Mouse (Mus musculus) macrophage (primary cell): ENCODE results near the gene Adam8. TPM values are rescaled to one million over a fixed set of nuclear protein-coding genes. Genes with fewer than 3 reads are reported as not detected.

Source experiments
- H3K27ac ChIP-seq: fragments of 350-480 bp; formaldehyde crosslinking; 2 replicates; pipeline ENCODE4 v1.9.0; 2021
- H3K36me3 ChIP-seq: fragments of 350-480 bp; formaldehyde crosslinking; 2 replicates; pipeline ENCODE4 v1.9.0; 2021; ENCODE audit errors: inconsistent target
- H3K4me3 ChIP-seq: fragments of 350-480 bp; formaldehyde crosslinking; 2 replicates; pipeline ENCODE4 v1.9.0; 2021; ENCODE audit errors: inconsistent target
- H3K79me2 ChIP-seq: fragments of 350-480 bp; formaldehyde crosslinking; 2 replicates; pipeline ENCODE4 v1.9.0; 2021; ENCODE audit errors: inconsistent target
- WGBS: methylation state at CpG from one replicate; pipeline ENCODE4 v1.1.7; 2026; ENCODE audit warnings: inconsistent platforms; ENCODE audit not compliant: missing documents; 5-methylcytosine and 5-hydroxymethylcytosine counted together
- polyA plus RNA-seq: library from polyadenylated mRNA; stranded (reverse); fragments of 250-400 nt; gene quantifications from 3 replicates; pipeline ENCODE4 v1.2.4, GENCODE M21; 2018; ENCODE audit warnings: inconsistent platforms

Adam8 gene
- polyA plus RNA-seq, 1 experiment from 2014 or later, result 407 TPM

DNA sequence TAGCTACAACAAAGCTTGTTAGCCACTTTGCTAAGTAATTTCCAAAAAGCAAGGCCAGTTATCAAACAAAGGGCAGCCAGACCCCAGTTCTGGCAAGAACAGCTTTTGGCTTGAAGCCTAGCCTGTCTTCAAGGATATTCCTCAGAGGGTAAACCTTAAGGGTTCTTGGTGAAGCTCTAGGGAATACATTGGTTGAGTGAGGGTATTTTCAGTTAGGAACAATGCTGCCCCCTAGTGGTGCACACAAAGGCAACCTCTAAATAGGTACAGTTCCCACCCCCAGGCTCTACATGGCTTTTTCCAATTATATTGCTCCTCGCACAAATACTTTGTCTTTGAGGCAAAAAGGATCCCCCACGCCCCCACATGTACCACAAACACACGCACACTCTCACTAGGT lies 2.3 kb upstream of the Adam8 start:
- 26% methylated on average over 3 of the region's 3 CpGs for WGBS

DNA sequence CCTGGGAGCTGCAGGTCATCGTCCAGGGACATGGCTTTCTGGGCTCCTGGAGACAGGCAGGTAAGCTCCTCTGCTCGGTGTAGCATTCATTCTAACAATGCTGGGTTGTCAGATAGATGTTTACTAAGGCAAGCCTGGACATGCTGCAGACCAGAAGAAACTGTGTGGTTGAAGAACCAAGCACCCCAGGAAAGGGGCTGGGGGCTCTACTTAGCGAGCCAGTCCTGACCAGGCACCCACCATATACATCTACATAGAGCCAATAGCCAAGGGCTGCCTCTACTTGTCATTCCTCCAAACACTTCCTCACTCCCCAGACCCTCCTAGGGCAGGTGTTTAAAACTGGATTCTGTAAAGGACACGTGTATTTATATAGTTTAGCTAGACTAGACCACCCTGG lies 1.8 kb upstream of the Adam8 start:
- peaks cover 32% of the 10 kb centered on the region; the same call in 1 of the 2 replicates for H3K36me3 ChIP-seq
- 80% methylated on average over 4 of the region's 4 CpGs for WGBS
- H3K79me2 ChIP-seq, result peaks cover 45% of the 10 kb centered on the region
- no peak overlapping the region for H3K27ac ChIP-seq
- no peak overlapping the region for H3K4me3 ChIP-seq

More for the DNA sequence above, 2.3 kb upstream of the Adam8 start:
- Histone ChIP-seq H3K27ac (no peak overlapping the region), H3K36me3 (peaks cover 35% of the 10 kb centered on the region; the same call in 1 of the 2 replicates), H3K79me2 (peaks cover 40% of the 10 kb centered on the region), H3K4me3 (no peak overlapping the region)

DNA sequence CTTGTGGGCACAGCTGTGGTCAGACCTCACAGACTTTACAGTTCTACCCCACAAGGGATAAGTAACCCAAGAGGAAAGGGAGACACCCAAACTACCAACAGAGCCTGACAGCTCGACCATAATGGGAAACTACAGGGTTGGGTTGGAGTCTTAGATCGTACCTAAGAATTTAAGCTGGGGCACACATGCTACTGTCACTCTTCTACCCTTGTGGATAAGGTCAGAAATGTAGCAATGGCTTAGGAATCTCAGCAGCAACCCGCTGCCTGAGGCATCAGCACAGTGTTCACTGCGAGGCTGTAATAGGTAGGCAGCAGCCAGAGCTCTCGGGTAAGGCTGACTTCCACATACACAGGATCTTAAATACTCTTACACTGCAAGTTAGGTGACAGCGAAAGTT lies 1.2 kb upstream of the Adam8 start:
- peak overlapping the region; percentile 99 for H3K27ac ChIP-seq
- peaks cover 51% of the 10 kb centered on the region for H3K79me2 ChIP-seq
- peaks cover 32% of the 10 kb centered on the region; the same call in 1 of the 2 replicates for H3K36me3 ChIP-seq
- no peak overlapping the region for H3K4me3 ChIP-seq
- WGBS, result 87% methylated on average over 6 of the region's 6 CpGs

DNA sequence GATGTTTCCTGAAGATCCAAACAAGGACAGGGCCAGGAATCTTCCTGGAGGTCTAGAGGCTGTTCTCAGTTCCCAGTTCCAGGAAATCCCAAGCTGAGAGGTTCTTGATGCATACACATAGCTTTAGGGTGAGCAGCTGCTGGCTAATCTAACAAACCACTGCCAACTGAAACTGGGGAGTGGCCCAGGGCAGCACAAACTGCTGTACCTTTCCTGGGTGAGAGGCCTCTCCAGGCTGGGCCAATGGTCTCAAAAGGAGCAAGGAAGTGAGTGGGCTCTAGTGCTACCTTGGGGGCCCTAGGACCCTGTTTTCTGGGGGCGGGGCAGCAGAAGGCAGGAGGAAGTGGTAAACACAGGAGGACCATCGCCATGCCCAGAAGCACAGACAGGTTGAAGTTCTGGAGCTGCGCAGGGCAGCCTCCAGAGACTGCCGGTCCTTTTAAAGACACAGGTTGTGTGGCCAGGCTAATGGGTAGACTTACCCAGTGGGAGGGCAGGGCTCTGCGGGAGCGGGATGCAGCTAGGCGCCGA lies 1.4 kb downstream of the Adam8 start:
- Histone ChIP-seq H3K79me2 (peaks cover 77% of the 10 kb centered on the region), H3K27ac (peak overlapping the region; percentile 99), H3K4me3 (peak overlapping the region; percentile 86), H3K36me3 (peaks cover 41% of the 10 kb centered on the region)
- WGBS, result 42% methylated on average over 5 of the region's 8 CpGs

DNA sequence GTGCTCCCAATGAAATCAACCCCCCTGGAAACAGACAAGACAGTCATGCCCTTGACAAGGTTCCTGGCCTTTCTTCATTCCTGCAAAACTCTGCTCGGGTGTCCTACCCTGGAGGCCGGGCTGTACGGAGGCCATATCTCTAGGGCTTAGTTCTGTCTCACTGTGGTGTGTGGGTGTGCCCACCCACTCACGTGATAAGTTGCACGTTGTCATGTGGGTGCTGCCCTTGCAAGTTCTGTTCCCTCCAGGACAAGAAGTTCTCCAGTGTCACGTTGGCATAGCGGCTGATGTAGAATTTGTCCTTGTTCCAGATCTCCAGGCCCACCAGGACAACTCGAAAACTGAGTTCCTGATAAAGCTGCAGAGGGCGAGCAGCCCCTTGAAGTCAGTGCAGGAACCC lies 4.1 kb downstream of the Adam8 start:
- 82% methylated on average over 9 of the region's 9 CpGs for WGBS
- H3K36me3 ChIP-seq, result peaks cover 59% of the 10 kb centered on the region
- peaks cover 88% of the 10 kb centered on the region for H3K79me2 ChIP-seq

DNA sequence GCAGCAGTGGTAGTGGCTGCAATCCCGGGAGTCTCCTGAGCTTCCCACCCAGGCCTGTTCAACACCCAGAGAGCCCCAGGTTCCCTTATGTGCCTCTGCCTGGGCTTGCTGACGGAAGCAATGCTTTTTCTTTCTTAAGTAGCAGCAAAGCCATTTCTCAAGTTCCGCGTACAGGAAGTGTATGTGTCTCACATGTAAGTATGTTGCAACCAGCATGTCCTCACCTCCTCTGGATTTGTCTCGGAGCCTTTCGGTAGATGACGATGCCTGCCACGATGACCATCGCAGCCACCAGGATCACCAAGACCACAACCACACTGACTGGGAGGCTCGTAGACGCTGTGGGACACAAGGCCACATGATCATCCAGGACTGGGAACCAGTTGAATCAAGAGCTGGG lies 7.9 kb downstream of the Adam8 start:
- Histone ChIP-seq H3K27ac (peak overlapping the region; percentile 99), H3K4me3 (no peak overlapping the region), H3K79me2 (peaks cover 67% of the 10 kb centered on the region), H3K36me3 (peaks cover 69% of the 10 kb centered on the region)
- 8% methylated on average over 11 of the region's 11 CpGs for WGBS

More for the DNA sequence above, 4.1 kb downstream of the Adam8 start:
- Histone ChIP-seq H3K4me3 (no peak overlapping the region), H3K27ac (peak overlapping the region; percentile 99)

DNA sequence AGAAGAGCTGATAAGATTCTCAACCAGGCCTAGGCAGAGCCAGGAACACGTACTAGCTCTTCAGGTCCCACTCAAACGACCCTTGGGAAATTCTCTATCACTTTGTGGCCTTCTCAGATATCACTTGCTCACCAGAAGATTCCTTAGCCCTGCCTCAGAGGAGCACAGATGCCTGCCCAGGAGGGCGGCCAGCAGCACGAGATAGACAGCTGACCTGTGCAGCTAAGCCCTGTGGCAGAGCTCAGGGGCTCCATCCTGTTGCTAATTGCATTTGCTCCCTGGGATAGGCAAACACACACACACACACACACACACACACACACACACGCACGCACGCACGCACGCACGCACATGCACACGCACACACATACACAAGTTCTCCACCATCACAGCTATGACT lies 10.3 kb downstream of the Adam8 start:
- H3K4me3 ChIP-seq, result no peak overlapping the region
- H3K27ac ChIP-seq, result peak overlapping the region; percentile 99
- H3K79me2 ChIP-seq, result peaks cover 43% of the 10 kb centered on the region
- 82% methylated on average over 4 of the region's 11 CpGs for WGBS
- peaks cover 46% of the 10 kb centered on the region for H3K36me3 ChIP-seq

DNA sequence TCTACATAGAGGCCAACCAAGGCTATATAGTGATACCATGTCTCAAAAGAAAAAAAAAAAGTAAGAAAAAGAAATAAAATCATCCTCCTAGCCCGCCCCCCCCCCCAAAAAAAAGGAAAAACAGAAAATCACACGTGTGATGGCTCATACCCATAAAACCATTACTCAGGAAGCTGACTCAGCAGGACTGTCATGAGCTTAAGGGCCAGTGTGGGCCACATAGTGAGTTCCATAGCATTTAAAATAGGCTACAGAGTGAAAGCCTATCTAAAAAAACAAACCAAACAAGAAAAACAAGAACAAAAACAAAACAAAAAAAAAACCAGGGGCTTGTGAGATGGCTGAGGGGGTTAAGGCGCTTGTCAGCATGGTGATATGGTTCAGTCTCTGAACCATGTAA lies 11.6 kb downstream of the Adam8 start:
- Histone ChIP-seq H3K27ac (peak overlapping the region; percentile 99), H3K79me2 (peaks cover 30% of the 10 kb centered on the region), H3K36me3 (peaks cover 33% of the 10 kb centered on the region), H3K4me3 (no peak overlapping the region)
- 24% methylated on average over 3 of the region's 3 CpGs for WGBS

DNA sequence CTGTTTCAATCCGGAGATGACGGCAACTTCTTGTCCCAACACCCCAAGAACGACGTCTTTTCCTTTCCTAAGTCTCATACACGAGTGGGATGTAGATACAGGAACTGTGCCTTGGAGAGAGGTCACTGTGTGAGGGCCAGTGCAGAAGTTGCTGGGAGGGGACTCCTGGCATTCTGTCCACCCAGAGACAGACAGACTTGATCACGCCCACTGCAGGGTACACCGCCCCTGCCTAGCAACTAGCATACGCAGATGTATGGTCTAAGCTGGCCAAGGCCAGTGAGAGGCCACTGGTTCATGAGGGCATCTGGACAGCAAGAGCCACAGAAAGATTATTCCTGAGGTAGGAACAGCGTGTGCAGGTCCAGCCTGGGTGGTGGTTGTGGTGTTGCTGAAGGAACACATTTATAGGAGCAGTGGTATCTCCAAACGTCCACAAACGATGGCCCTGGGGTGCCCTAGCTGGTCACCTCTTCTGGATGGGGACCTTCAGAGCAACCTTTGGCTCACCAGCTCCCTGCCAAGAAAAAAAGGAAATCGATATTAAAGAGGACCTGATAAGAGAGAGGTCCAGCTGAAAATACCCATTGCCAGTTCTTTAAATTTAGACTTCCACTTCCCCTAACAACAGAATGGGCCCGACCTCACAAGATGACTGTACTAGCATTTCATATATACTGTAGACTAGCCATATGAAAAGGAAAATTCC lies 13.2 kb downstream of the Adam8 start:
- no peak overlapping the region for H3K4me3 ChIP-seq

DNA sequence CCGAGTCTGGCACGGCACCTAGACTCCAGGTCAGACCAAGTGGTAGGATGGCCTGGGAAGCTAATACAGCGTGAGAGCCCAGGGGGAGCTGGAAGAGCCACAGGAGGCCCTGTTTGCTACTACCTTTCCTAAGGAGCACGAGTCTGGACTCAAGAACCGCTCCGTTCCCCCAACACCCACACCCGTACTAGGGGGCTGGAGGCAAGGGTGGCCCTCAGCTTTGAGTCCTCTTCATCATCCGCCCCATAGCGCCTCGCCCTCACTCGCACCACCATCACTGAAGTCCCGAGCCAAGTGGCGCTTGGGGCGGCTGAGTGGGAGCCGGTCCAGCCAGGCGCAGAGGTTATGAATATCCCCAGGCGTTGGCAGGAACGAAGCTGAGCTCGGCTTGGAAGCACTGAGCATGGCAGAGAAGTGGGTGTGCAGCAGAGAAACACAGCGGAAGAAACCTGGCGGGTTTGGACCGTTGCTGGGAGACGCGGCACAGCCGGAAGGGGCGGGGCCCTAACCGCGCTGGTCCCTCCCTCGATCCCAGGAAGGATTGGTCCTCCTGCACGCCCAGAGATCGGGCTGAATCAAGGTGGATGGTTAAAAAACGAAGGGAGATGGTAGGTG lies 14.0 kb downstream of the Adam8 start, which contains the start of gene 6430531B16Rik:
Gene 6430531B16Rik, minus strand, starts transcription at position 478 of the 615 bp plus-strand sequence.
- Histone ChIP-seq H3K36me3 (peaks cover 18% of the 10 kb centered on the region), H3K27ac (peak within 1 kb of the TSS; percentile 99), H3K4me3 (no peak within 1 kb of the TSS), H3K79me2 (peaks cover 17% of the 10 kb centered on the region)
- WGBS, result 26% methylated on average over 32 of the region's 32 CpGs

More for the DNA sequence above, 13.2 kb downstream of the Adam8 start:
- 30% methylated on average over 13 of the region's 13 CpGs for WGBS
- H3K36me3 ChIP-seq, result peaks cover 24% of the 10 kb centered on the region
- peaks cover 24% of the 10 kb centered on the region for H3K79me2 ChIP-seq
- H3K27ac ChIP-seq, result peak overlapping the region; percentile 99

DNA sequence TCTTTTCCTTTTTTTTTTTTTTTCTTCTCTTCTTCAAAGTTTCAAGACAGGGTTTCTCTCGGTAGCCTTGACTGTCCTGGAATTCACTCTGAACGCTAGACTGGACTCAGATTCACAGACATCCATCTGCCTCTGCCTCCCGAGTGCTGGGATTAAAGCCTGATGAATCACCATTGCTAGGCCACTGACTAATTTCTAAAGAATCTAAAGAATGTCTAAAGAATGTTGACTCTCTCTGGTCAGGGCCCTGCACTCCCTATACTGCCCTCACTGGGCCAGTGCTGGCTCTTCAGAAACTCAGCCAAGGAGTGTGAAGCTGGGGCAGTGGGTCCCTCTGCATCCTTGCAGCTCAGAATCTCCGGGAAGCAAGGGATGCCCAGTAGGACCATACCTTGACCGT lies 16.9 kb downstream of the Adam8 start:
- Histone ChIP-seq H3K27ac (peak overlapping the region; percentile 99), H3K36me3 (no peaks in the 10 kb centered on the region), H3K4me3 (no peak overlapping the region), H3K79me2 (no peaks in the 10 kb centered on the region)
- 85% methylated on average over 5 of the region's 5 CpGs for WGBS

DNA sequence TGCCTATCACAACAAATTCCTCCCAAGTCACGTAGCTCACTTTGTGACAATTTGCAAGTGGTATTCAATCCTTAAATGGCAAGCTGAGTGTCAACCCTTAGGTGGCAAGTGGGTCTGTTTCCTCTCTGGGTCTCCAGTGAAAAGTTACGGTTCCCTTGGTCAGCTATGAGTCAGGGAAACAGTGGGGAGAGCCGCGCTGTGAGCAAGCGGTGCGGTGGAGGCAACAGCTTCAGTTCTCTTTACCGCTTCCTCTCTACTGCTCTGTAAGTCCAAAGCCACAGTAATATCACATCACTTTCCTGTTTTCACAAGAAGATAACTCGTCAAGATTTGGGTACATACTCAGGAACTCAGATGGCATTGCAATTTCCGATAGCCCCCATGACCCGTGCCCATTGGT lies 18.1 kb downstream of the Adam8 start:
- no peaks in the 10 kb centered on the region for H3K79me2 ChIP-seq
- H3K4me3 ChIP-seq, result no peak overlapping the region
- WGBS, result under 1% methylated on average over 10 of the region's 10 CpGs
- H3K36me3 ChIP-seq, result no peaks in the 10 kb centered on the region
- peak overlapping the region; percentile 99 for H3K27ac ChIP-seq

DNA sequence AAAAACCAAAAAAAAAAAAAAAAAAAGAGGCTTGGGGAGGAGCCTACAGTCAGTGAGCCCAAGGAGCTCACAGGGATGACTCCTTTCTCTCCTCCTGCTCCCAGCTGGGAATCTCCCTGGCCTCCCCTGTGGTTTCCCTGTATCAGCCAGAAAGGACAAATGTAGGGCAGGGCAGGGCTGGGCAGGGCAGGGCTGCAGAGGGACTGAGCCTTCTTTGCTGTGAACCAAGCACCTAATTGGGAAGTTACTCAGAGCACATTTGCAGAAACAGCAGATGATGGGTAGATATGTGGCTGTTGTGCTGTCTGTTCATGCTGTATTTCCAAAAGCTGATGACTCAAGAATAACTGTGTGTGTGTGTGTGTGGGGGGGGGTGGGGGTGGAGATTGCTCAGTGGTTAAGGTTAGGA lies 19.4 kb downstream of the Adam8 start:
- Histone ChIP-seq H3K27ac (peak overlapping the region; percentile 99), H3K4me3 (no peak overlapping the region), H3K79me2 (no peaks in the 10 kb centered on the region), H3K36me3 (no peaks in the 10 kb centered on the region)

DNA sequence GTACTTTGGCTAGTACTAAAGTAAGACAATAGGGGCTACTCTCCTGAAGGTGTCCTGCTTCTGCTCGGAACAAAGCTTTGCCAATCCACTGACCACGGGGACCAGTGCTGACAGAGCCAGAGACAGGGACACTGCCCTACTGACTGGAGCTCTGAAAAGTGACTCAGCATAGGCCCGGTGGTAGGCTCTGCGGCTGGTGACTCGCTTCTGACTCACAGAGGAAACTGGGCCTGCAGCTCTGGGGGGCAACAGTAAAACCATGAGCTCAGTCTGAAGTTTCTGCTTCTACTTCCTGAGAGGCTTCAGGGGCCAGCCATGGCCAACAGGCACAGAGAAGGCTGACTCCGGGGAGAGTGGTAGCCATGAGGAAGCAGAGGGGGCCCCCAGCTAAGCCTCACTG lies 20.9 kb downstream of the Adam8 start:
- no peaks in the 10 kb centered on the region for H3K79me2 ChIP-seq
- 0% methylated on average over 6 of the region's 6 CpGs for WGBS
- H3K36me3 ChIP-seq, result no peaks in the 10 kb centered on the region
- peak overlapping the region; percentile 99 for H3K27ac ChIP-seq
- H3K4me3 ChIP-seq, result no peak overlapping the region

DNA sequence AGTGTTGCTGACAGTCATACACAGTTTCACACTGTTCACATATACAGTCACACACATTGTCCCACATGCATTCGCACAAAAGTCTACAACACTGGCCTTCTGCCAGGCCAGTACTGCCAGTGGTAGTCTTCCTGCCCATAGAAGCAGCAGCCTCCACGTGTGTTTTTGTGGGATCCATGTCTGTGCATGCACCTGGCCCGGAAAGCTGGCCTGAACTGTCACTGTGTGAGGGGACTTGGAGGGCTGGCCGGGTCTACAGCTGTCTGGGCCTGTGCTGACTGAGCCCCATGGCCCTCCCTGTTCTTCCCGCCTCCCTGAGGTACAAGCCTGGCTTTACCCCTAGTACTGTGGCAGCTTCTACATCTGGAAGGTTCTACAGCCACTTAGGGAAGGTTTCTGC lies 21.4 kb downstream of the Adam8 start:
- H3K36me3 ChIP-seq, result no peaks in the 10 kb centered on the region
- no peaks in the 10 kb centered on the region for H3K79me2 ChIP-seq
- no peak overlapping the region for H3K4me3 ChIP-seq
- peak overlapping the region; percentile 99 for H3K27ac ChIP-seq
- 26% methylated on average over 5 of the region's 5 CpGs for WGBS
